Mouse (Mus musculus) CH12.LX (cell line): Measurements from ENCODE around the gene Grin2a. TPM values are rescaled to one million over a fixed set of nuclear protein-coding genes. Genes with fewer than 3 reads are reported as not detected.

ENCODE experiments used
- DNase-seq: peaks from one replicate; pipeline ENCODE4 v3.0.0-alpha.2; 2013; ENCODE audit errors: extremely low read depth
- H3K27ac ChIP-seq: 2 replicates; pipeline ENCODE4 v1.5.1; 2012; ENCODE audit warnings: low read depth, mild to moderate bottlenecking, control low read depth, moderate library complexity; ENCODE audit not compliant: insufficient read depth
- H3K27me3 ChIP-seq: replicated peaks from 2 replicates; pipeline ENCODE3; 2012; ENCODE audit warnings: inconsistent platforms
- H3K36me3 ChIP-seq, 2 experiments: replicated peaks in 1 of 2; 2 replicates each; pipeline versions ENCODE3 to v1.6.1; 2012; ENCODE audit warnings: inconsistent platforms in 1 of 2, low read length in 1 of 2, mild to moderate bottlenecking in 1 of 2, mixed read lengths in 1 of 2, moderate library complexity in 1 of 2; ENCODE audit not compliant: control insufficient read depth in 1 of 2, insufficient read depth in 1 of 2
- H3K4me1 ChIP-seq, 2 experiments: 2 replicates each; pipeline ENCODE4 v1.6.1; 2012; ENCODE audit warnings: inconsistent platforms in 1 of 2, moderate library complexity in 1 of 2; ENCODE audit not compliant: insufficient read depth in 2 of 2, control insufficient read depth in 1 of 2
- H3K4me2 ChIP-seq: 2 replicates; pipeline ENCODE4 v1.6.1; 2012; ENCODE audit warnings: low read depth, mild to moderate bottlenecking, control low read depth; ENCODE audit not compliant: poor library complexity, insufficient read depth, severe bottlenecking
- H3K4me3 ChIP-seq, 3 experiments: fragments of 150-350 bp in 1 of 3; sonication (generic) in 1 of 3; replicated peaks in 1 of 3; 2 replicates each; pipeline versions ENCODE3 to v1.5.1; 2011 to 2012; ENCODE audit warnings: low read depth in 2 of 3, low read length in 2 of 3, mild to moderate bottlenecking in 2 of 3, moderate library complexity in 2 of 3, control low read depth in 1 of 3, improper control_type of control experiment in 1 of 3, inconsistent platforms in 1 of 3, mixed read lengths in 1 of 3; ENCODE audit not compliant: poor library complexity in 1 of 3
- H3K79me2 ChIP-seq: replicated peaks from 2 replicates; pipeline ENCODE4 v1.6.1; 2012; ENCODE audit warnings: mild to moderate bottlenecking, moderate library complexity; ENCODE audit not compliant: control insufficient read depth, poor library complexity, insufficient read depth, severe bottlenecking; ENCODE audit errors: extremely low read depth
- H3K9ac ChIP-seq: 2 replicates; pipeline ENCODE4 v1.6.1; 2012; ENCODE audit warnings: low read depth, mild to moderate bottlenecking, control low read depth, moderate library complexity; ENCODE audit not compliant: insufficient read depth
- H3K9me3 ChIP-seq: replicated peaks from 2 replicates; pipeline ENCODE3; 2012; ENCODE audit warnings: low read length, inconsistent platforms, mixed read lengths
- CHD1 ChIP-seq: IDR thresholded peaks from 2 replicates; pipeline ENCODE4 v1.6.1; 2012; ENCODE audit warnings: low read depth, low read length, improper control_type of control experiment, inconsistent platforms
- CHD2 ChIP-seq: IDR thresholded peaks from 2 replicates; pipeline ENCODE4 v1.6.1; 2011; ENCODE audit warnings: low read length, improper control_type of control experiment
- CTCF ChIP-seq, 2 experiments: IDR thresholded peaks in 1 of 2; conservative IDR thresholded peaks in 1 of 2; 2 replicates each; pipeline ENCODE4 v1.5.1; 2011 to 2012; ENCODE audit warnings: low read depth in 2 of 2, low read length in 2 of 2, improper control_type of control experiment in 1 of 2, inconsistent platforms in 1 of 2, mild to moderate bottlenecking in 1 of 2, moderate library complexity in 1 of 2
- ELF1 ChIP-seq: IDR thresholded peaks from 2 replicates; pipeline ENCODE4 v1.6.1; 2014; ENCODE audit warnings: low read depth, mild to moderate bottlenecking, inconsistent platforms, low read length, improper control_type of control experiment
- ETS1 ChIP-seq: conservative IDR thresholded peaks from 2 replicates; pipeline ENCODE4 v1.6.1; 2012; ENCODE audit warnings: low read depth, mild to moderate bottlenecking, inconsistent platforms, low read length, improper control_type of control experiment, moderate library complexity
- HCFC1 ChIP-seq: IDR thresholded peaks from 2 replicates; pipeline ENCODE4 v1.6.1; 2012; ENCODE audit warnings: low read depth, mild to moderate bottlenecking, inconsistent platforms, low read length, improper control_type of control experiment
- IRF4 ChIP-seq: IDR thresholded peaks from 2 replicates; pipeline ENCODE4 v1.6.1; 2014; ENCODE audit warnings: low read depth, mild to moderate bottlenecking, inconsistent platforms, low read length, improper control_type of control experiment
- JUN ChIP-seq: IDR thresholded peaks from 2 replicates; pipeline ENCODE4 v1.6.1; 2011; ENCODE audit warnings: low read depth, mild to moderate bottlenecking, low read length, improper control_type of control experiment, moderate library complexity; ENCODE audit not compliant: insufficient read depth
- JUND ChIP-seq: conservative IDR thresholded peaks from 2 replicates; pipeline ENCODE4 v1.6.1; 2011; ENCODE audit warnings: low read depth, low read length, improper control_type of control experiment
- KAT2A ChIP-seq: IDR thresholded peaks from 2 replicates; pipeline ENCODE4 v1.6.1; 2012; ENCODE audit warnings: low read length, improper control_type of control experiment, inconsistent platforms; ENCODE audit not compliant: insufficient replicate concordance
- MAFK ChIP-seq: IDR thresholded peaks from 2 replicates; pipeline ENCODE4 v1.6.1; 2011; ENCODE audit warnings: low read length, improper control_type of control experiment; ENCODE audit not compliant: insufficient replicate concordance
- MAX ChIP-seq: IDR thresholded peaks from 2 replicates; pipeline ENCODE4 v1.6.1; 2011; ENCODE audit warnings: low read length, improper control_type of control experiment
- MXI1 ChIP-seq: IDR thresholded peaks from 2 replicates; pipeline ENCODE4 v1.6.1; 2011; ENCODE audit warnings: mild to moderate bottlenecking, low read depth, low read length, improper control_type of control experiment
- NELFE ChIP-seq: IDR thresholded peaks from 2 replicates; pipeline ENCODE4 v1.6.1; 2011; ENCODE audit warnings: low read depth, low read length, improper control_type of control experiment
- POLR2AphosphoS2 ChIP-seq: IDR thresholded peaks from 2 replicates; pipeline ENCODE4 v1.6.1; 2011; ENCODE audit warnings: low read depth, low read length, improper control_type of control experiment
- SIN3A ChIP-seq: IDR thresholded peaks from 2 replicates; pipeline ENCODE4 v1.6.1; 2012; ENCODE audit warnings: low read length, improper control_type of control experiment, inconsistent platforms
- SMC3 ChIP-seq: IDR thresholded peaks from 2 replicates; pipeline ENCODE4 v1.6.1; 2011; ENCODE audit warnings: low read depth, low read length, improper control_type of control experiment
- TBP ChIP-seq: conservative IDR thresholded peaks from 2 replicates; pipeline ENCODE4 v1.6.1; 2011; ENCODE audit warnings: low read depth, low read length, improper control_type of control experiment
- USF2 ChIP-seq: conservative IDR thresholded peaks from 2 replicates; pipeline ENCODE4 v1.6.1; 2011; ENCODE audit warnings: low read depth, low read length, improper control_type of control experiment
- ZNF384 ChIP-seq: IDR thresholded peaks from 2 replicates; pipeline ENCODE4 v1.6.1; 2012; ENCODE audit warnings: low read depth, low read length, improper control_type of control experiment, inconsistent platforms
- dilution Hi-C: fragments of 300-500 bp; cut with MboI; formaldehyde crosslinking; loops from 2 replicates; pipeline ENCODE4 v1.14.3; 2020; ENCODE audit warnings: low sequenced_read_pairs; ENCODE audit not compliant: extremely low pct_unique_long_range_greater_than_20kb, extremely low pct_ligation_motif_present
- in situ Hi-C: fragments of 300-500 bp; cut with MboI; formaldehyde crosslinking; loops from 3 replicates; pipeline ENCODE4 v1.14.3; 2019; ENCODE audit warnings: low sequenced_read_pairs, low pct_ligation_motif_present, low pct_unique_long_range_greater_than_20kb, mixed read lengths
- polyA plus RNA-seq: library from polyadenylated mRNA; unstranded; fragments of >175 nt; gene quantifications from 2 replicates; pipeline ENCODE4 v1.2.1, GENCODE M21; 2012; ENCODE audit warnings: low read depth; ENCODE audit not compliant: insufficient read length
- total RNA-seq, 2 experiments: library from RNA; depleted of rRNA; stranded (reverse); fragments of 300-350 nt in 1 of 2; fragments of >200 nt in 1 of 2; gene quantifications; 2 replicates each; pipeline ENCODE4 v1.2.3; 2012 to 2014

The Grin2a gene
- total and polyA plus RNA-seq, 3 experiments: not detected

- no peaks in the 10 kb centered on the region for H3K79me2 ChIP-seq
- TF ChIP-seq ELF1: no peak
- TF ChIP-seq SIN3A: no peak
- TF ChIP-seq CHD2: no peak
- no peak for TF ChIP-seq ETS1
- no peak for TF ChIP-seq ZNF384
- no peak for TF ChIP-seq MAFK
- TF ChIP-seq JUND: no peak
- TF ChIP-seq IRF4: no peak
- TF ChIP-seq HCFC1: no peak
- no peak for TF ChIP-seq NELFE
- no peak for TF ChIP-seq JUN
- no peak for TF ChIP-seq USF2
- TF ChIP-seq CHD1: no peak
- no peak for TF ChIP-seq TBP
- no peak for TF ChIP-seq MAX
- TF ChIP-seq CTCF (conservative IDR thresholded peaks at IDR 0.05 in 1 of 2, IDR thresholded peaks at IDR 0.05 in 1 of 2; ENCODE audit: low read depth in 2 of 2, low read length in 2 of 2): no peak
- TF ChIP-seq KAT2A: no peak
- TF ChIP-seq, all 38 proteins: peak for 0
- dilution Hi-C loops: no loop called here
- in situ Hi-C loops: no loop called here
- H3K9ac ChIP-seq: no peak overlapping the region
- no peaks in the 10 kb centered on the region for H3K4me1 ChIP-seq
- no peak overlapping the region for H3K4me3 ChIP-seq
- H3K4me2 ChIP-seq: no peak overlapping the region
- no peaks in the 10 kb centered on the region for H3K36me3 ChIP-seq
- H3K27me3 ChIP-seq: peaks cover 8% of the 10 kb centered on the region
- H3K27ac ChIP-seq: no peak overlapping the region
- H3K9me3 ChIP-seq: no peaks in the 10 kb centered on the region
- no peak for DNase-seq
Measured at GRCm38 (mm10) chr16:9944836-9945235, 50.5 kb downstream of the Grin2a start.

DNA sequence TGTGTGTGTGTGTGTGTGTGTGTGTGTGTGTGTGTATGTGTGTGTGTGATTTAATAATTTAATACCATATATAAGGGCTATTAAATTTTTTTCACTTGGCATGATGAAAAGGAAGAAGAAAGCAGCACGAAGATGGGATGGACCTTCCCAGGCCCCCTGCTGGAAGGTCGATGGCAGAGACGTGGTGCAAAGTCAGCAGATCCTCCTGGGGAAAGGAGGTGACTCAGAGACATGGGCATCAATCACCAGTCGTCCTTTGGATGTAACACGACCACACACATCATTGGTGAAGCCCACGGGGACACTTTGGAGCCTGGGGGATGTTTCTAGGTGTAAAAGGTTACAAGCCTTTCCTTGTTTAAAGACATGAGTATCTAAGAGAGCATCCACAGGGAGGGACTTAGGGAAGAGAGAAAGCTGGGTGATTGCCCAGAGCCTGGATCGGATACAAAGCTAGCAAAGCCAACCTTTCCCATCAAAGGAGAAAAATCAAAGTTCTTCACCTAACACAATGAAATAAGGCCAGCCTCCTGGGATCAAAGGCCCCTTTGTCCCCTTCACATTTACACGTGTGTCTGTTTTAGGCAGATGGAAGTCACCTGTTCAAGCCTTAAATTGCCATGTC, 53.9 kb downstream of the Grin2a start:
- Histone ChIP-seq H3K9me3 (no peaks in the 10 kb centered on the region), H3K4me1 (no peaks in the 10 kb centered on the region), H3K79me2 (no peaks in the 10 kb centered on the region), H3K4me2 (no peak overlapping the region), H3K36me3 (no peaks in the 10 kb centered on the region), H3K4me3 (no peak overlapping the region), H3K27ac (no peak overlapping the region), H3K9ac (no peak overlapping the region), H3K27me3 (peaks cover 8% of the 10 kb centered on the region)
- TF ChIP-seq SMC3 (peak; percentile 13; the same call in 1 of the 2 replicates), MAFK (peak; percentile 86), SIN3A (no peak), CTCF (conservative IDR thresholded peaks at IDR 0.05 in 1 of 2, IDR thresholded peaks at IDR 0.05 in 1 of 2; ENCODE audit: low read depth in 2 of 2, low read length in 2 of 2) (peak; percentile 20 to 45; a peak in 3 of 4 replicates), MXI1 (no peak), POLR2AphosphoS2 (no peak)
- peak; percentile 14 for DNase-seq
- in situ Hi-C loops (no loop called here), dilution Hi-C loops (no loop called here)
